Mouse (Mus musculus) liver, embryonic 14.5 days (tissue): ENCODE data around the gene Rec8. TPM values are rescaled to one million over a fixed set of nuclear protein-coding genes. Genes with fewer than 3 reads are reported as not detected.

ENCODE experiments used
- ATAC-seq: fragments of 200-750 bp; cut with Nextera tagmentation; 2 replicates; pipeline ENCODE4 v1.8.0; 2017; ENCODE audit warnings: moderate number of reproducible peaks, mild to moderate bottlenecking, moderate library complexity; ENCODE audit not compliant: insufficient read depth
- DNase-seq, 3 experiments: peaks; one replicate each; pipeline ENCODE4 v3.0.0-alpha.2; 2012 to 2013; ENCODE audit warnings: low read depth in 3 of 3, low spot score in 3 of 3
- H3K27ac ChIP-seq: fragments of 300-500 bp; sonication (generic); 2 replicates; pipeline ENCODE4 v1.5.1; 2014; ENCODE audit warnings: moderate library complexity, mild to moderate bottlenecking, control low read depth, inconsistent platforms
- H3K27me3 ChIP-seq: fragments of 300-500 bp; sonication (generic); 2 replicates; pipeline ENCODE4 v1.6.1; 2014; ENCODE audit warnings: mild to moderate bottlenecking, low read length, moderate library complexity; ENCODE audit not compliant: control insufficient read depth, insufficient read depth
- H3K36me3 ChIP-seq: fragments of 300-500 bp; sonication (generic); replicated peaks from 2 replicates; pipeline ENCODE4 v1.6.1; 2014; ENCODE audit warnings: low read depth; ENCODE audit not compliant: control insufficient read depth, insufficient read depth
- H3K4me1 ChIP-seq, 2 experiments: fragments of 200-500 bp in 1 of 2; fragments of 300-500 bp in 1 of 2; sonication (generic) in 1 of 2; replicated peaks; 2 replicates each; pipeline ENCODE4 v1.6.1; 2012 to 2014; ENCODE audit warnings: antibody characterized with exemption in 1 of 2, inconsistent platforms in 1 of 2, low read length in 1 of 2; ENCODE audit not compliant: control insufficient read depth in 2 of 2, insufficient read depth in 2 of 2
- H3K4me2 ChIP-seq: fragments of 300-500 bp; sonication (generic); 2 replicates; pipeline ENCODE4 v1.6.1; 2014; ENCODE audit warnings: low read depth, mild to moderate bottlenecking, control low read depth, moderate library complexity
- H3K4me3 ChIP-seq, 2 experiments: fragments of 200-500 bp in 1 of 2; fragments of 300-500 bp in 1 of 2; sonication (generic) in 1 of 2; 2 replicates each; pipeline ENCODE4 v1.5.1; 2012 to 2014; ENCODE audit warnings: low read depth in 2 of 2, low read length in 2 of 2, mild to moderate bottlenecking in 2 of 2, control low read depth in 1 of 2, inconsistent platforms in 1 of 2, moderate library complexity in 1 of 2; ENCODE audit not compliant: insufficient read depth in 1 of 2
- H3K9ac ChIP-seq: fragments of 300-500 bp; sonication (generic); replicated peaks from 2 replicates; pipeline ENCODE4 v1.6.1; 2014; ENCODE audit warnings: mild to moderate bottlenecking, control low read depth, moderate library complexity
- H3K9me3 ChIP-seq: fragments of 300-500 bp; sonication (generic); 2 replicates; pipeline ENCODE4 v1.6.1; 2016; ENCODE audit warnings: low read length, mixed read lengths; ENCODE audit not compliant: control insufficient read depth
- CTCF ChIP-seq: IDR thresholded peaks from 2 replicates; pipeline ENCODE4 v1.5.1; 2016; ENCODE audit warnings: antibody characterized with exemption, low read depth, control low read depth
- EP300 ChIP-seq: IDR thresholded peaks from 2 replicates; pipeline ENCODE4 v1.6.1; 2016; ENCODE audit warnings: antibody characterized with exemption, low read depth
- WGBS: fragments of 180-500 bp; shearing (Covaris S2); extraction: QIAGEN DNeasy Blood & Tissue Kit; methylation state at CpG from one replicate; pipeline ENCODE4 v1.1.7; 2014; ENCODE audit not compliant: insufficient replicate concordance; 5-methylcytosine and 5-hydroxymethylcytosine counted together
- polyA plus RNA-seq, 2 experiments: library from polyadenylated mRNA; depleted of rRNA in 1 of 2; stranded (reverse) in 1 of 2; unstranded in 1 of 2; fragments of >200 nt; fragmentation: Nextera tagmentation in 1 of 2; extraction: Ambion mirVana in 1 of 2; gene quantifications; 2 replicates each; pipeline versions ENCODE4 v1.2.1 to v1.2.3; 2012 to 2014

Rec8 gene
- polyA plus RNA-seq, 2 experiments = 1.0 to 1.9 TPM

DNA sequence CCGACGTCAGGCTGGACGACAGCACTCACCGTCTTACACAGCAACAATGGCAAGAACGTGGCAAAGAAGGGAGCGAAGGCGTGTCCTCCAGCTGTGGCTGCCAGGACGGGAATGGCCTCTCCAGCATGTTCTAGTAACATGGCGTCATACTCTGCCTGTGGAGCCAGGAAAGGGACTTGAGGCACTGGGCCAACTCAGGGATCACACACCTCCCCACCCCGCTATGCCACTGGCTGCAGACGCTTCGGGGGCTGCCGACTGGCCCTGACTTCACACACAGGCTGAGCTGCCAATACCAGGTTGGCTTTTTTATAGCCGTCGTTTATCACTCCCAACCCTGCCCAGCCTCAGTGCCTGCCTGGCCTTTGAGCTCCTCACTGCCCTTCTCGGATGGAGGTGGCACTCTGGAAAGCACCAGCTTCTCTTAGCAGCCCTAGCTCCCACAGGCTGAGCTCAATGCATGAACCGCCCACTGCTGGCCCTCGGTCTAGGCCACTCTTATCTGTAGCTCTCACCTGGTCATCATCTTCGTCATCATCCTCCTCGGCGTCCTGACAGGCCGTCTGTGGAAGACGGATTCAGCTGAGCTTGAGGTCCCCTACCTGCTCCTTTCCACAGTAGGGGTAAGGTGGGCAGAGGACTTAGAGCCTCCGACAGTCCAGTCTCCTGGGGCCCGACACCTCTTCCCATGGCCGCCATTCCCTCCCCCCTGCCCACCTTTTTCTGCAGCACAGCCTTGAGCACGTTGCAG, 10.4 kb downstream of the Rec8 start:
- DNase-seq (no peak), ATAC-seq (peak; percentile 39; the same call in 1 of the 2 replicates)
- Histone ChIP-seq H3K9me3 (no peaks in the 10 kb centered on the region), H3K27ac (no peak overlapping the region), H3K4me3 (no peak overlapping the region), H3K4me2 (no peak overlapping the region), H3K9ac (no peak overlapping the region), H3K4me1 (peaks cover 0 to 3% of the 10 kb centered on the region in 2 experiments; a peak in 1 of 4 replicates), H3K27me3 (no peaks in the 10 kb centered on the region), H3K36me3 (peaks cover 35% of the 10 kb centered on the region)
- 72% methylated on average over 27 of the region's 27 CpGs for WGBS
- TF ChIP-seq CTCF (no peak), EP300 (no peak)

DNA sequence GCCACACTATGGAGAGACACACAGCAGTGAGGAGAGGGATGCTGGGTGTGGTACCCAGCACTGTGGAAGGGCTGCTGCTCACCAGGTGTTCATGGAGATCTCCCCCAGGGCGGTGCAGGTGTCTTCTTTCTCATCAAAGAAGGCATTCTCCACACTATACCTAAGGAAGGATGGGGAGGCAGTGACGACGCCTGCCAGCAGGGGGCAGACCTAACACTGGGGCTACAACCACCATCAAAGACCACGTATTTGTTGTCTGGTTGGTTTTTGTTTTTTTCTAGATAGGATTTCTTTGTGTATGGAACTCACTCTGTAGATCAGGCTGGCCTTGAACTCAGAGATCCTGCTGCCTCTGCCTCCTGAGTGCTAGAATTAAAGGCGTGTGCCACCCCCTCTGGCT, 11.5 kb downstream of the Rec8 start:
- H3K9ac ChIP-seq = no peak overlapping the region
- TF ChIP-seq CTCF (peak; percentile 96), EP300 (no peak)
- no peak overlapping the region for H3K4me2 ChIP-seq
- DNase-seq (no peak), ATAC-seq (no peak; the same call in 1 of the 2 replicates)
- WGBS = 30% methylated on average over 5 of the region's 5 CpGs
- H3K27me3 ChIP-seq = no peaks in the 10 kb centered on the region
- no peak overlapping the region for H3K27ac ChIP-seq
- peaks cover 35% of the 10 kb centered on the region for H3K36me3 ChIP-seq
- no peak overlapping the region for H3K4me3 ChIP-seq
- H3K4me1 ChIP-seq = peaks cover 0 to 3% of the 10 kb centered on the region in 2 experiments; a peak in 1 of 4 replicates
- H3K9me3 ChIP-seq = no peaks in the 10 kb centered on the region

DNA sequence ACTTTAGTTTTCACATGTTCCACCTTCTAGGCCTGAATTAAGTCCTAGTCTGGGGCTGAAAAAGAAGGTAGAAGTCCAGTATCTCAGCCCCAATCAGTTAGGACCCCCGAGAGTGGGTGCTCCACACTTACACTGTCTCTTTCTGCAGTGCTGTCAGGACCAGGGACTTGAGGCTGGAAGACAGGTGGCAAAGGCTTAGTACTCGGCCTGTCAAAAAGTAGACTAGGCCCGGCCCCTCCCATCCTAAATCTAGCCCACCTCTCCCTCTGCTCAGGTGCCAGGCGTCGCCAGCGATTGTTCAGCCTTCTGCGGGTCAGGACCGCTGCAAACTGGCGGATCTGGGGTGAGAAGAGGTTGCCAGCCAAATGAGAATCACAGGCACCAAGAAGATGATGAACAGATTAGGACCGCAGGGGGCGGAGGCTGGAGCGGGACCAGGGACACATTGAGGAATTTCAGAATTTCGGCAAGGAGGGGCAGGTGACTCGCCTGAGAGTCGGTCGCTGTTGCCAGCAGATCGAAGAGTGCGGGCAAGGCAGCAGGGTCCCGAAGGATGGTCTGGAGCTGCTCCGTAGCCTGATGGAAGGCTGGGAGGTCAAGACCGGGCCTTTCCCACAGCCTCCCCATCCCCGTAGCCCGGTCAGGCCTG, 17.2 kb downstream of the Rec8 start:
- Histone ChIP-seq H3K4me2 (peak overlapping the region; percentile 80), H3K9ac (peak overlapping the region; percentile 39), H3K4me1 (peaks cover 0 to 3% of the 10 kb centered on the region in 2 experiments; a peak in 1 of 4 replicates), H3K4me3 (peak overlapping the region; percentile 59 to 60), H3K9me3 (no peaks in the 10 kb centered on the region), H3K36me3 (peaks cover 43% of the 10 kb centered on the region), H3K27me3 (no peaks in the 10 kb centered on the region), H3K27ac (no peak overlapping the region)
- DNase-seq (no peak), ATAC-seq (peak; percentile 48)
- WGBS = 4% methylated on average over 23 of the region's 23 CpGs
- no peak for TF ChIP-seq CTCF
- no peak for TF ChIP-seq EP300

DNA sequence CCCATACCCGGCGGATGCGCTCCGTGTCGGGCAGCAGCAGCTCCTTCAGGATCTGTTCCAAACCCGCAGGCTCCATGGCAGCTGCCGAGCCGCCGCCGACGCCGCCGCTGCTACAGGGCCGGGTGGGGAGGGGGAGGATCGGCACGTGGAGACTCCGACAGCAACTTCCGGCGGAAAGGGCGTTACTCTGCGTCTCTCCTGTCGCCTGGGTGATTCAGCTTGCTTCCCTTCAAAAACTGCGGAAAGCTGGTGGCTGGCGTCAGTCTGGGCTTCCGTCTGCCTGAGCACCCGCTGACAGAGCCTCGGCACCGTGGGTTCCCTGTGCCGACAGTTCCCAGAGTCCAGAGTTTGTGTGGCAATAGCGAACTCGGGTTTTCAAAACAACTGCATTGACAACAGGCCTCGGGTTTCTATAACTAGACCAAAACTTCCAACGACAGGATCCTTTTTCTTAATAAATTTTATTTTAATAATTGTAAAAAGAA, 17.7 kb downstream of the Rec8 start, which contains the start of gene Ipo4:
Gene Ipo4 (minus strand): TSS at position 435 of the 485 bp plus-strand sequence.
- Histone ChIP-seq H3K27me3 (no peaks in the 10 kb centered on the region), H3K9ac (peak within 1 kb of the TSS; percentile 39), H3K4me3 (peak within 1 kb of the TSS; percentile 59 to 60), H3K27ac (no peak within 1 kb of the TSS), H3K4me2 (peak within 1 kb of the TSS; percentile 80), H3K36me3 (peaks cover 40% of the 10 kb centered on the region), H3K4me1 (peaks cover 0 to 3% of the 10 kb centered on the region in 2 experiments; a peak in 1 of 4 replicates), H3K9me3 (no peaks in the 10 kb centered on the region)
- peak; percentile 70 to 71 (median 71) for DNase-seq
- ATAC-seq = peak; percentile 77
- TF ChIP-seq EP300 = no peak
- no peak for TF ChIP-seq CTCF
- WGBS = 2% methylated on average over 33 of the region's 33 CpGs

DNA sequence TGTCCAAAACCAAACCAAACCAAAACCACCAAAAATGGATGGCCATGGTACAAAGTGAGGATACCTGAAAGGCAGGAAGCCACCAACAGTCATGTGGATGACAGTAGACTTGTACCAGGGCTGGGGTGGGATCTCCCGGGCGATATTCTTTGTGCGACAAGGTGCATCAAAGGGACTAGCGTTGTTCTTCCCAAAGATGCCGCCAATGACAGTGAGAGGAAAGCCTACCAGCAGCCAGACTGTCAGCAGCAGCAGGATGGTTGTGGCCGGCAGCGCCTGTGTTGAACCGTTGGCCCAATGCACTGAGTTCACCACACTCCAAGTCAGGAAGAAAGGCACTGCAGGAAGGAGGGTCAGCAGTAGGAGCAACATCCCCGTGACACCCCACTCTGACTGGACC, 20.0 kb downstream of the Rec8 start, which contains the start of gene Gm49378:
Gene Gm49378 (minus strand): TSS at position 101 of the 400 bp plus-strand sequence.
- Histone ChIP-seq H3K27ac (no peak within 1 kb of the TSS), H3K36me3 (peaks cover 44% of the 10 kb centered on the region), H3K4me3 (no peak within 1 kb of the TSS), H3K9ac (no peak within 1 kb of the TSS), H3K4me2 (no peak within 1 kb of the TSS), H3K4me1 (peaks cover 9 to 10% of the 10 kb centered on the region in 2 experiments), H3K9me3 (no peaks in the 10 kb centered on the region), H3K27me3 (no peaks in the 10 kb centered on the region)
- ATAC-seq (no peak), DNase-seq (no peak)
- TF ChIP-seq CTCF = no peak
- 90% methylated on average over 9 of the region's 9 CpGs for WGBS
